22 mouse cellular contexts compared by ENCODE assay signal in the genomic region with DNA sequence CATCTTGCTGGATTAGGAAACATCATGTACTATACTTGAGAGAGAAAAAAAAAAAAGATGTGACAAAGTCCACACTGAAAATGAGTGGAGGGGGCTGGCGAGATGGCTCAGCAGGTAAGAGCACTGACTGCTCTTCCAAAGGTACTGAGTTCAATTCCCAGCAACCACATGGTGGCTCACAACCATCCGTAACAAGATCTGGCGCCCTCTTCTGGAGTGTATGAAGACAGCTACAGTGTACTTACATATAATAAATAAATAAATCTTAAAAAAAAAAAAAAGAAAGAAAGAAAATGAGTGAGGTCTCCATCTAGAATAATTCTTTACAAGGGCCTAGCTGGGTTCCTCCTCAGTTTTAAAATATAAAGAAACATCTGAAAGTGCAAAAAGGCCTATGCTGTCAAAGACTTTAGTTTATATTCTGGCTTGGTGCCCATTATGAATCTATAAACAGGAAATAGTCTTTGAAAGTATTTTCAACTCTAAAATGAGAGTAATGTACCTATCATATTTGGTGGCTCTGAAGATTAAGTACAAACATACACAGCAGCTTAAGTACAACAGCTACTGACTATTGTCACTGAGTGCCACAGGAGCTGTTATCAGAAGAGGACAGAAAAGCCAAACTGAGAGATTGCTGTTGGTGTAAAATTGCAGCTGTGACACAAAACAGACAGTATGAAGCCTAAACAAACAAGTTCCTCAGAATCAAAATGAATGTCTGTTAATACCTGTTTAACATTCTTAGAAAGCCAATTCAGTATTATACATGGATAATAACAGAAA. TPM values are rescaled to one million over a fixed set of nuclear protein-coding genes. Genes with fewer than 3 reads are reported as not detected.
DNase-seq lines count a peak whose midpoint lies in the region; ATAC-seq and TF ChIP-seq lines count a peak whose summit lies in the region.
"Had no signal": no experiment of that assay in that cellular context is flagged by ENCODE, and none has a peak within 500 bp of the region (broad histone marks: within the 10 kb centered on the region; RNA-seq: fewer than 3 reads in every experiment).

No protein-coding gene starts in this region.

- in situ Hi-C loops in Patski (cut with MboI; ENCODE audit: low pct_unique_long_range_greater_than_20kb), result no loop called here

- peak; percentile 56 for TF ChIP-seq CTCF in layer of hippocampus, adult 2 months (conservative IDR thresholded peaks at IDR 0.05)
- peak; percentile 36 for TF ChIP-seq CTCF in Patski (IDR thresholded peaks at IDR 0.05)

- no peak for DNase-seq in layer of hippocampus, adult 2 months (ENCODE audit: low spot score in 2 of 2)
- no peak for DNase-seq in layer of hippocampus, postnatal 25 days (ENCODE audit: extremely low spot score in 1 of 2, low spot score in 1 of 2)
- DNase-seq in CD4-positive, CD25-positive, alpha-beta regulatory T cell, adult 2 months (ENCODE audit: low read depth, low spot score), result peak; percentile 4
- DNase-seq in Patski (ENCODE audit: low read depth, low spot score), result no peak
- no peak for DNase-seq in liver, embryonic 13.5 days
- no peak for DNase-seq in urinary bladder, postnatal 25 days (ENCODE audit: low spot score)
- no peak for DNase-seq in neural tube, embryonic 10.5 days (ENCODE audit: extremely low spot score, low spot score)
- DNase-seq: adrenal gland, adult 2 months; B cell, adult 2 months; cerebellum, adult 11-12 months; cerebellum, postnatal 36 days; heart, adult 11 months; kidney, postnatal 10 days; right cerebral cortex, adult 18-20 months; thymus, adult 2 months had no signal

- no peaks in the 10 kb centered on the region for H3K9me3 ChIP-seq in liver, embryonic 13.5 days (replicated peaks)
- H3K9me3 ChIP-seq: heart, embryonic 15.5 days; hindbrain, embryonic 12.5 days; intestine, embryonic 15.5 days; stomach, embryonic 15.5 days had no signal

- no peak overlapping the region for H3K4me2 ChIP-seq in liver, embryonic 13.5 days
- H3K4me2 ChIP-seq: heart, embryonic 15.5 days; hindbrain, embryonic 12.5 days; intestine, embryonic 15.5 days; stomach, embryonic 15.5 days had no signal

- CTCF ChIA-PET in Patski (lab: Charles Lee), result interaction anchor here (0.7 to 1.6 kb wide), 4 partner anchors 8 to 134 kb away, joined by 3 to 5 read pairs (median 4); no protein-coding TSS in a partner anchor

- peaks cover 2% of the 10 kb centered on the region for H3K36me3 ChIP-seq in liver, embryonic 13.5 days
- H3K36me3 ChIP-seq: intestine, embryonic 15.5 days; stomach, embryonic 15.5 days had no signal

- H3K27me3 ChIP-seq in Patski, result no peaks in the 10 kb centered on the region
- H3K27me3 ChIP-seq in liver, embryonic 13.5 days, result no peaks in the 10 kb centered on the region
- H3K27me3 ChIP-seq: heart, embryonic 15.5 days; hindbrain, embryonic 12.5 days; intestine, embryonic 15.5 days; stomach, embryonic 15.5 days had no signal

- H3K27ac ChIP-seq in layer of hippocampus, adult 2 months, result no peak overlapping the region
- H3K27ac ChIP-seq in liver, embryonic 13.5 days, result no peak overlapping the region
- H3K27ac ChIP-seq: heart, embryonic 15.5 days; hindbrain, embryonic 12.5 days; intestine, embryonic 15.5 days; stomach, embryonic 15.5 days had no signal

- POLR2A ChIA-PET in Patski (lab: Charles Lee), result no interaction called here

- H3K9ac ChIP-seq in liver, embryonic 13.5 days, result no peak overlapping the region
- H3K9ac ChIP-seq: heart, embryonic 15.5 days; hindbrain, embryonic 12.5 days; intestine, embryonic 15.5 days; stomach, embryonic 15.5 days had no signal

- no peak overlapping the region for H3K4me3 ChIP-seq in layer of hippocampus, adult 2 months
- no peak overlapping the region for H3K4me3 ChIP-seq in liver, embryonic 13.5 days (replicated peaks)
- H3K4me3 ChIP-seq: heart, embryonic 15.5 days; hindbrain, embryonic 12.5 days; intestine, embryonic 15.5 days; stomach, embryonic 15.5 days had no signal

- no peak for ATAC-seq in Patski
- ATAC-seq in liver, embryonic 13.5 days (ENCODE audit: low read depth), result peak; percentile 83
- no peak for ATAC-seq in cerebellum, adult (ENCODE audit: insufficient number of reproducible peaks, low FRiP score, low TSS enrichment)
- ATAC-seq: forebrain, embryonic 16.5 days; intestine, embryonic 15.5 days; midbrain, embryonic 16.5 days had no signal

- peaks cover 7% of the 10 kb centered on the region for H3K4me1 ChIP-seq in liver, embryonic 13.5 days (replicated peaks)
- H3K4me1 ChIP-seq: heart, embryonic 15.5 days; hindbrain, embryonic 12.5 days; intestine, embryonic 15.5 days; stomach, embryonic 15.5 days had no signal

- 69% methylated on average over 3 of the region's 3 CpGs for whole genome bisulfite sequencing in liver, embryonic 13.5 days (ENCODE audit: insufficient replicate concordance)

RNA-seq across cellular contexts. Expression of gene Epb41l5, which starts 37.2 kb away (rescaled TPM):
- 1 to 10 TPM; 5.5 to 5.9 TPM for total RNA-seq in layer of hippocampus, adult 2 months (2021)
- 1 to 10 TPM; 4.9 to 5.5 TPM for total RNA-seq in layer of hippocampus, postnatal 25 days (2021)
- polyA plus RNA-seq in Patski (2021), result 27.9 TPM
- 11.8 and 15.6 TPM in 2 replicates for polyA plus RNA-seq in liver, embryonic 13.5 days (2015; fragmentation: Nextera tagmentation; extraction: Ambion mirVana)
